Mouse (Mus musculus) urinary bladder, postnatal 10 days (tissue): Measurements from ENCODE around the gene Krt1.

ENCODE experiments used
- DNase-seq: peaks from one replicate; pipeline ENCODE4 v3.0.0; 2022; ENCODE audit warnings: low spot score

Krt1 gene

GRCm38 (mm10) chr15:101850694-101851093 lies at the start of gene Krt1:
Gene Krt1, minus strand, starts transcription at chr15:101850794.
- DNase-seq: no peak

- DNase-seq: no peak
Measured at GRCm38 (mm10) chr15:101895216-101895615, 44.6 kb upstream of the Krt1 start.

DNA sequence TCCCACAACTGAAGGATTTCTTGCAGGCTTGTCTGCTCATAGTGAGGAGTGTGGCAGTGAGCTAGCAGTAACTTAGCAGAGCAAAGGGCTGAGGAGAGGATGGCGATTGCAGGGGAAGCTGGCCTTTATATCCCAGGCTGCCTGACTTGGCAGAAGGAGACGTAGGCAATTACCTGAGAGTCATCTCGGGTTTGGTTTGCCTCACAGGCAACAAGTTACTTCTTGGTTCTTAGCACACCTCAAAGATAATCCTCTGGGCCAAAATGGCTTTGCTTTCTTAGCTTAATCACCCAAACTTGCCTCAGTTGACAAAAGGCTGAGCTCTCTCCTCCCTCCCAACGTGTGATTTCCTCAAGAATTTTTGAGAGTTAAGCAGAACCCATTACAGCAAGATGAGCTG lies 42.2 kb upstream of the Krt1 start, which contains the start of gene Krt76:
TSS of gene Krt76 (minus strand) at position 101 of the 400 bp plus-strand sequence.
- DNase-seq: no peak

DNA sequence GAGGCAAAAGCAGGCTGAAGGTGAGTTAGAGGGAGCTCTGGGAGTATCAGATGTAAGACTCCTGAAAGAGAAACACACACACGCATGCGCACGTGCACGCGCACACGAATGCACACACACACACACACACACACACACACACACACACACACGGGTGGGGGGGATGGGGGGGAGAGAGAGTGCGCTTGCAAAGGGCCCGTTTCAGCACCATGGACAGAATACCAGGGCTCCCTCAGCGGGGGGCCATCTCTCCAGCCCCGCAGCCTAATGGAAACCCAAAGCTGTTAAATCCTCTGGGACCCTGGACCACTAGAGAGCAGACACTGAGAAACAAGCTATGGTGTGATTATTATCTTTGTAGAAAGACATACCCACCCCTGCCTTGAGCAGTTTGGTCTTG lies 29.2 kb upstream of the Krt1 start:
- DNase-seq: no peak

DNA sequence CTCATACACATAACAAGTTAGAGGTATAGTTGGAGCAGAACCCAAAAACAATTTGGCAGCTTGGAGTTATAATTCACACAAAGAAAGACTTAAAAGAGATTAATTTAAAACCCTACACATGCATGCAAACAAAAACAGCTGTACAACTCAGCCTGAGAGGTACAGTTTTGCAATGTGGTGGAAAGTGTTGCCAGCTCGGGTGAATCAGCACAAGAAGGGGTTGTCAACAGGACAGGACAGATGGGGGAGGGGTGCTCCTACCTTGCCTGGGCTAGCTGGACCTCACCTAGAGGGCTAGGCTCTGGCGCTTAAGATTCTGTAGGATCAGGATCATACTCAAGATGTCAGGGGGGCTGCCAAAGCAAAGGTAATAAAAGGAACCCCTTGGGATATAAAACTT lies 27.4 kb upstream of the Krt1 start:
- DNase-seq: no peak

- no peak for DNase-seq
Measured at GRCm38 (mm10) chr15:101874383-101874782, 23.8 kb upstream of the Krt1 start.

GRCm38 (mm10) chr15:101873231-101873630 lies 22.6 kb upstream of the Krt1 start:
- DNase-seq: no peak

DNA sequence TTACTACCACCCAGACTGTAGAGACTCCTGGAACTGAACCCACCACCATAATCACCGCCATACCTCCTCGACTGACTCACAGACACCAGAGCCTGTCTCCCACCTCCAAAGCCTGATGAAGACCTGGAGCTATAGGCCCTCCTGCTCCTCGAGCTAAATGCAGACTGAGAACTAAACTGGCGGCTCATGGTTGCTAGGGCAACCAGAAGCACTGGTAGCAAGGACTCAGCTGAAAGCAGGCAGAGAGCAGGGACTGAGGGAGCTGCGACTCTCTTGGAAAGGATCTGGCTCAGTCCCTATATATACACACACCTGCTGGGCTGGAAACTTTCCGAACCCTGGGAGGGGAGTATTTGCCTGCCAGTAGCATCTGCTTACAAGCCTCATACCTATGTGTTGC lies 18.8 kb upstream of the Krt1 start, which contains the start of gene Krt77:
TSS of gene Krt77 (minus strand) at position 275 of the 400 bp plus-strand sequence.
- no peak for DNase-seq

- DNase-seq: no peak
Measured at GRCm38 (mm10) chr15:101866754-101867153, 16.2 kb upstream of the Krt1 start.

- no peak for DNase-seq
Measured at GRCm38 (mm10) chr15:101860421-101861130, 10.0 kb upstream of the Krt1 start.

DNA sequence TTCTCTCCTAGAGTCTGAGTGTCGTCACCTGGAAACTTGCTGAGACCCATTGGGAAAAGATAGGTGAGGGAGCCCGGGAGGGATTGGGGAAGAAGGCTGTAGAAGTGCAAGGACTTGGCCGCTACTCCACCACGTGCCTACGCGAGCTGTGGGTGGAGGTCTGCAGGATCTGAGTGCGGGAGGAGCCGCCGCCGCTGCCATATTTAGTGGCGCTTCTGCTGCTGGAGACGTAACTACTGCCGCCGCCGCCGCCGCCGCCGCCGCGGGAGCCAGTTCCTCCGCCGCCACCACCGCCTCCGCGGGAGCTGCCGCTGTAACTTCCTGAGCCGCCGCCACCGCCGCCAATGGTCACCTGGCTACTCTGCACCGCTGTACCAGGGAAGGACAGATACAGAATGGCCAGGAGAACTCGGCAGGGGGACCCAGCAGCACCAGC lies 9.2 kb upstream of the Krt1 start:
- no peak for DNase-seq

- DNase-seq: no peak
Measured at GRCm38 (mm10) chr15:101858673-101859425, 8.3 kb upstream of the Krt1 start.

- no peak for DNase-seq
Measured at GRCm38 (mm10) chr15:101856696-101857095, 6.1 kb upstream of the Krt1 start.

DNA sequence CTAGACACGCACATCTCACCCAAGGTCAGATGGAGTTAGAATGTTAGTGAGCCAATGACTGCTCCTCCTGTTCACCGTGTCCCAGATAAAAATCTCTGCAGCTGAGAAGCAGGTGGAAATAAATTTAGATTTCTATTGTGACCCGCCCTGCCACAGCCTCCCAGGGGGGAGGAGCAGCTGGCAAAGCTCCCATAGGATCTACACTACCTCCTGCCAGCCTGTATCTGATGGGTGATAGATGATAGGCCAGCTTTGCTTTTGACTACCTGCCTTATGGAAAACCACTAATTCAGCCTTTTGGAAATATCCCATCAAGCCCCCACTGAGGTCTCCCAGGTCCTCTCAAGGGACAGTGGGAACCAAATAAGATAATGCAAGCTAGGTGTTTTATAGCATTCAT lies 5.1 kb upstream of the Krt1 start:
- no peak for DNase-seq

GRCm38 (mm10) chr15:101854294-101854693 lies 3.7 kb upstream of the Krt1 start:
- DNase-seq: no peak

DNA sequence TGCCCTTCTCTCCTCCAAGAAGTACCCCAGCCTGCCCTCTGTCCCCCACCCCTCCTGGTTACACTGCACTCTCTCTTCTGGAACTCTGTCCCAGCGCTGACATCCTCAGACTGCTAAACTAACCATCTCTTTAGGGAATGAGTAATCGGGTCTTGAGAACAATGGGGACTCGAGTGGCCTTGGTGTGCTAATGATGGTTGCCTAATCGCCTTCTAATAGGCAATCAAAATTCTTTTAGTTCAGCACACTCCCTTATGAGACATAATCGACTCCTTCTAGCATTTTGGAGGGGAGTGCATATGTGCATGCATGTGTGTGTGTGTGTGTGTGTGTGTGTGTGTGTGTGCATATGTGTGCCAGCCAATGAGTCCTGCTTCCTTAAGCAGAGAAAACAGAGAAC lies 2.0 kb upstream of the Krt1 start:
- no peak for DNase-seq

DNA sequence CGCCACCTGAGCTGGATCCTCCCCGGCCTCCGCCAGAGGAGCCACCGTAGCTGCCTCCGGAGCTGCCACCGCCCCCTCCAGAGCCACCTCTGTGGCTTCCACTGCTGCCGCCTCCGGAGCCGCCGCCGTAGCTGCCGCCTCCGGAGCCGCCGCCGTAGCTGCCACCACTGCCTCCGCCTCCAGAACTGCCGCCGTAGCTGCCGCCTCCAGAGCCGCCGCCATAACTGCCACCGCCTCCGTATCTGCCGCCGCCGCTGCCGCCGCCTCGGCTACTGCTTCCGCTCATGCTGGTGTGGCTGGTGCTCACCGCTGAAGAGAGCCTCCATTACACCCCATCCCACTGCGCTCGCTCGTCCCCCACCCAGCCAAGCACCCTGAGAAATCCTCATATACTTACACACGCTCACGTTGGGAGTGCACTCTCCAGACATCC lies 4.6 kb downstream of the Krt1 start:
- DNase-seq: no peak

DNA sequence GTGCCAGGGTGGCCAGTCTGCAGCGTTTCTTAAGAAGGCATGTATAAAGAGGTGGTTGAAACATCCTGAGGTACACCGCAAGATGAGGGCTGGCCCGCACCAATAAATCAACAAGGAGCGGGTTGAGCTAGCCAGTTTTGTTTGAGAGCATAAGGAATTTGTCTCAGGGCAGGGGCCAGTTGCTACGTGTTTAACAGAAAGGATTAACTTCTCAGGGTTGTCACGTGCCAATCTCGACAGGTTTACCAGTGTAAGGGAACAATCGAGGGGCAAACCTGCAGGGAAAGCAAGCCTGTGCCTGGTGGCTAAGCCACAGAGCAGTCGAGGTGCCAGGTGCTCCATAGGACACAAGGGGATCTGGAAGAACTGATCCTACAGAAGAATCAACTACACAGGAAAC lies 7.4 kb downstream of the Krt1 start:
- DNase-seq: no peak

DNA sequence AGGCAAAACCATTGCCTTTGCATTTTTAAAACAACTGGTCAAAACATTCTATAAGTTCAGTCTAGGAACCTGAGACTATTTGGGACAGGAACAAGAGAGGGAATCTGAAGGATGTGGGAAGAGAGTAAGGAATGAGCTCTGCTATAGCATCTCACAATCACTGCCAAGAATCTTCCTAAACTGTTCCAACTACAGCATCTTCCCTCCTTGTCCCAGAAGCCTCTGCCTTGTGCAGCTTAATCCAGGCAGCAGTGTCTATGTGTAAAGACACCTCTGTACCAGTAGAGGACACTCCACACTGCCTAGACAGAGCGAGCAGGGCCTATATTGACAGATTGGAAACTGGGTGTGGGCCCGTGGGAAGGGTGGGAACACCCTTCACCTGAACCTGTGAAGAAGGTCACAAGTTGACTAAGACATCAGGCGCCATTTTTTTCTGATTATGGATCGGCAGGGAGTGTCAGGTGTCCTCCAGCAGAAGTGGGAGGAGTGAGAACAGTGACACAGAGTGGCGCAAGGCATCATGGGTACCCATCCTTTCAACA lies 15.7 kb downstream of the Krt1 start:
- DNase-seq: no peak

DNA sequence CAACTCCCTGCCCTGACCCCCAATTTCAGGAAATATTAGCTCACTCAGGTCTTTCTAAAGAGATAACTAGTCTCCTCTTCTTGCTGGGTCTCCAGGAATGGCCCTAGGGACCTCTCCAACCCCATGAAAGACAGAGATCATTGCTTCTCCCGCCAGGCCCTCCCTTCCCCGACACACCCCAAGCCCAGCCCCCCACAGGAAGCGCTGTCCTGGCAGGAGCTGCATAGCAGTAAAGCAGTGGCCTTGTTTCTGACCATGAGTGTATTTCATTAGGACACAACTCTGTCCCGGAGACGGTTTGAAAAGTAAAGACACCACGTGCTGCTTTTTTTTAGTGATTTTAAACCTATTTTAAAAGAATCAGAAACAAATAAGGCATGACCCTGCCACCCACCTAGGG lies 17.5 kb downstream of the Krt1 start:
- DNase-seq: no peak

DNA sequence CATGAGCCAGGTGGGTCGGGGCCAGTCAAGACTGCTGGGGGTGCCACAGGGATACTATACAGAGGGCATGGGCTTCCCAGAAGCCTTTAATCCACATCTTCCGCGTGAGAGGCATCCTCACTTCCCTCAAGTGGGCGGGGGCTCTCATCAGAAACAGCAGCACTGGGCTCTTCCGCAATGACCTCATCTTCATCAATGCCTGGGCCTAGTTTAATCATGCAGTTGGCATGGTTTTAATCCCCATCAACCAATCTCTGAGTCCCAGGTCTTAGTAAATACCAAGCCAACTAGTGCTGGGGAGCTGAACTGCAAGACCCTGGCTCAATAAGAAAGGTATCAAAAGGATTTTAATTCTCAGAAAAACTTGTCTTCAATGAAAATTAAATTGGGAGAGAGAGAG lies 21.2 kb downstream of the Krt1 start:
- no peak for DNase-seq

DNA sequence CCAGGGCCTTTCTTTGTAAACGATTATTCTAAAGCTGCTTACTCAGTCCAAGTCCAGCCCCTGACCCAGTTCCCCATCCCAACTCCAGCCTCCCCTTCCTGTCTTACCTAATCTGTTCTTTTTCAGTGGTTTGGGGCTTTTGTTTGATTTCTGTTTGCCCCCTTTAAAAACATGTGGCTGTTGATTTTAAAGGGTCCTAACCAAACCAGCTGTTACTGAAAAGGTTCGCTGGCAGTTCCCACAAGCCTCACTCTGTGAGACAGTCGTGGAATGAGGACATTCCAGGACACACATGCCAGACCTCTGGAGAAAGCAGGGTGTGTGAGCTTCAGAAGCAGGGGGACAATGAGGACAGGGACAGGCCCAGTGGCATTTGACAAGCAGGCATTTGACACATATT lies 28.8 kb downstream of the Krt1 start:
- no peak for DNase-seq

- DNase-seq: no peak
Measured at GRCm38 (mm10) chr15:101817875-101818274, 32.7 kb downstream of the Krt1 start, which contains the start of gene Krt2. Gene Krt2, minus strand, starts transcription at chr15:101818169.
